Mouse (Mus musculus) left cerebral cortex, postnatal 25 days (tissue): ENCODE measurements around the gene Man1a. TPM values are rescaled to one million over a fixed set of nuclear protein-coding genes. Genes with fewer than 3 reads are reported as not detected.
A peak's percentile ranks its signal among the peaks of the same experiment; 100 is the strongest.

Experiments used
- DNase-seq, 2 experiments: peaks; one replicate each; pipeline ENCODE4 v3.0.0; 2022; ENCODE audit warnings: low spot score in 2 of 2, mixed read lengths in 1 of 2
- intact Hi-C: fragments of 180-260 bp; cut with DNase I; formaldehyde crosslinking; loops from one replicate; pipeline ENCODE4 v1.15.1; 2025
- total RNA-seq, 2 experiments: library from RNA; stranded (reverse); gene quantifications; 2 replicates each; pipeline ENCODE4 v1.2.3; 2021

Man1a gene
- total RNA-seq, 2 experiments from 2014 or later = 27.7 to 28.4 TPM

- intact Hi-C loops = no loop called here
- DNase-seq = no peak
Measured at GRCm38 (mm10) chr10:54028866-54029265, 47.5 kb downstream of the Man1a start.

- intact Hi-C loops = no loop called here
- peak in 1 of 2 experiments; percentile 28 for DNase-seq
Measured at GRCm38 (mm10) chr10:54026738-54027427, 49.5 kb downstream of the Man1a start.

GRCm38 (mm10) chr10:54026101-54026500, 50.3 kb downstream of the Man1a start:
- intact Hi-C loops = no loop called here
- DNase-seq = no peak

GRCm38 (mm10) chr10:54017904-54018454, 58.4 kb downstream of the Man1a start:
- no peak for DNase-seq
- intact Hi-C loops = no loop called here

GRCm38 (mm10) chr10:54014116-54014758, 62.2 kb downstream of the Man1a start:
- intact Hi-C loops = no loop called here
- DNase-seq = no peak

- no peak for DNase-seq
- intact Hi-C loops = no loop called here
Measured at GRCm38 (mm10) chr10:54013143-54013791, 63.1 kb downstream of the Man1a start.

- intact Hi-C loops = no loop called here
- DNase-seq = no peak
Measured at GRCm38 (mm10) chr10:54009154-54009553, 67.3 kb downstream of the Man1a start.

- peak in 1 of 2 experiments; percentile 60 for DNase-seq
- intact Hi-C loops = no loop called here
Measured at GRCm38 (mm10) chr10:54006868-54007267, 69.5 kb downstream of the Man1a start.

- intact Hi-C loops = no loop called here
- no peak for DNase-seq
Measured at GRCm38 (mm10) chr10:54005847-54006246, 70.6 kb downstream of the Man1a start.

GRCm38 (mm10) chr10:54002936-54003335, 73.5 kb downstream of the Man1a start:
- no peak for DNase-seq
- intact Hi-C loops = no loop called here

GRCm38 (mm10) chr10:53997301-53997700, 79.1 kb downstream of the Man1a start:
- DNase-seq = no peak
- intact Hi-C loops = no loop called here

- DNase-seq = no peak
- intact Hi-C loops = no loop called here
Measured at GRCm38 (mm10) chr10:53996216-53996615, 80.2 kb downstream of the Man1a start.

GRCm38 (mm10) chr10:53994591-53994990, 81.8 kb downstream of the Man1a start:
- no peak for DNase-seq
- intact Hi-C loops = no loop called here

GRCm38 (mm10) chr10:53990434-53990833, 86.0 kb downstream of the Man1a start:
- DNase-seq = no peak

GRCm38 (mm10) chr10:53984894-53985293, 91.5 kb downstream of the Man1a start:
- intact Hi-C loops = no loop called here
- no peak for DNase-seq

More at GRCm38 (mm10) chr10:53990434-53990833, 86.0 kb downstream of the Man1a start:
- intact Hi-C loops = no loop called here

- intact Hi-C loops = no loop called here
- peak in 1 of 2 experiments; percentile 9 for DNase-seq
Measured at GRCm38 (mm10) chr10:53984086-53984485, 92.3 kb downstream of the Man1a start.

- peak in 1 of 2 experiments; percentile 42 for DNase-seq
- intact Hi-C loops = no loop called here
Measured at GRCm38 (mm10) chr10:53978647-53979046, 97.8 kb downstream of the Man1a start.

GRCm38 (mm10) chr10:53974180-53974579, 102.2 kb downstream of the Man1a start:
- no peak for DNase-seq
- intact Hi-C loops = no loop called here

GRCm38 (mm10) chr10:53959759-53960158, 116.7 kb downstream of the Man1a start:
- DNase-seq = peak in 1 of 2 experiments; percentile 17
- intact Hi-C loops = no loop called here

- intact Hi-C loops = no loop called here
- no peak for DNase-seq
Measured at GRCm38 (mm10) chr10:53941597-53941996, 134.8 kb downstream of the Man1a start.
